Mouse (Mus musculus): Measurements from ENCODE around the gene Hist1h2ag.

Hist1h2ag gene

GRCm38 (mm10) chr13:22022241-22022640 is 20.5 kb downstream of the Hist1h2ag start:
- in situ Hi-C loops (cut with MboI; ENCODE audit: low pct_unique_long_range_greater_than_20kb in 1 of 2, low sequenced_read_pairs in 2 of 2, unreplicated experiment in 1 of 2), result loop anchor here (5.0 to 25.0 kb wide), 5 partner anchors 47 to 785 kb away; no protein-coding TSS in a partner anchor

- in situ Hi-C loops (cut with MboI; ENCODE audit: low pct_unique_long_range_greater_than_20kb in 1 of 2, low sequenced_read_pairs in 2 of 2, unreplicated experiment in 1 of 2), result loop anchor here (5.0 to 25.0 kb wide), 5 partner anchors 47 to 784 kb away; no protein-coding TSS in a partner anchor
Measured at GRCm38 (mm10) chr13:22021581-22021980, 21.2 kb downstream of the Hist1h2ag start.

GRCm38 (mm10) chr13:22020901-22021339 is 21.8 kb downstream of the Hist1h2ag start:
- in situ Hi-C loops (cut with MboI; ENCODE audit: low pct_unique_long_range_greater_than_20kb in 1 of 2, low sequenced_read_pairs in 2 of 2, unreplicated experiment in 1 of 2), result loop anchor here (5.0 to 25.0 kb wide), 5 partner anchors 46 to 784 kb away; no protein-coding TSS in a partner anchor

DNA sequence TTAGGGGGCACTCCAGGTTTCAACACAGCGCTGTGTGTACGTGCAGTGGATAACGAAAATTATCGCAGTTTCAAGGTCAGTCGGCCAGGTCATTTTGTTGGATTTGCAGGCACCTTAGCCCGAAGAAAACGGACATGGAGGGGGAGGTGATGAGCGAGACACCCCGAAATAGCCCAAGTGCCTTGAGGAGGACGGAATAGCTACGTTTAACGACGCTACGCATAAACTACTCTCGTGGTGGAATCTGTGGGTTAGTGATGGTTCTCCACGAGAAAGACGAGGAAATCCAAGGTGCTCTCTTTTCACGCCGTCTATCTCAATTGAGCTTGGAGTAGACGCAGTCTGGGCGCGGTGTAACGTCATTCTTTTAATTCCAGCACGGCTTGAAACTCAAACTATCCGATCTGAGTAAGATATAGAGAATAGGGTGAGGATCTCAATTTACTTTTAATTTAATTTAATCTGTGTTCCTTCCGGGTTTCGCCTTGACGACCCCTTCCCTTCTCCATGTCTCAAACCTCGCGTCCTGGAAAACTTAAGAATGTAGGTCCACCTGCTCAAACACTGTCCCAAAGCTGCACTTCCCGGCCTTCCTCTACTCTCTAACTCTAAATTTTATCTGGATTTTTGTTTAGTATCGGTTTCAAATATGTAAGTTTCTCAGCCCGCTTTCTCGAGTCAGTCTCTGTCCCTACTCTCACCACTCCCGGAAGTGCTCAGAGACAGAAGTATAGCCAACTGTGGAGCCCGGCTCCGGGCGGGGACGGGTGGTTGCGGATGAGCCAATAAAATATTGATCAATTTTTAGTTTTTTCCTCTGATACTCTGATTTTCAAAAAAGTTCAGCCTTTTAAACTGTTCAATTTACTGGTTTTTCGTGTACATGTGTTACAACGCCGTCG is 22.6 kb downstream of the Hist1h2ag start:
- in situ Hi-C loops (cut with MboI; ENCODE audit: low pct_unique_long_range_greater_than_20kb in 1 of 2, low sequenced_read_pairs in 2 of 2, unreplicated experiment in 1 of 2), result loop anchor here (5.0 to 25.0 kb wide), 5 partner anchors 45 to 783 kb away; no protein-coding TSS in a partner anchor

DNA sequence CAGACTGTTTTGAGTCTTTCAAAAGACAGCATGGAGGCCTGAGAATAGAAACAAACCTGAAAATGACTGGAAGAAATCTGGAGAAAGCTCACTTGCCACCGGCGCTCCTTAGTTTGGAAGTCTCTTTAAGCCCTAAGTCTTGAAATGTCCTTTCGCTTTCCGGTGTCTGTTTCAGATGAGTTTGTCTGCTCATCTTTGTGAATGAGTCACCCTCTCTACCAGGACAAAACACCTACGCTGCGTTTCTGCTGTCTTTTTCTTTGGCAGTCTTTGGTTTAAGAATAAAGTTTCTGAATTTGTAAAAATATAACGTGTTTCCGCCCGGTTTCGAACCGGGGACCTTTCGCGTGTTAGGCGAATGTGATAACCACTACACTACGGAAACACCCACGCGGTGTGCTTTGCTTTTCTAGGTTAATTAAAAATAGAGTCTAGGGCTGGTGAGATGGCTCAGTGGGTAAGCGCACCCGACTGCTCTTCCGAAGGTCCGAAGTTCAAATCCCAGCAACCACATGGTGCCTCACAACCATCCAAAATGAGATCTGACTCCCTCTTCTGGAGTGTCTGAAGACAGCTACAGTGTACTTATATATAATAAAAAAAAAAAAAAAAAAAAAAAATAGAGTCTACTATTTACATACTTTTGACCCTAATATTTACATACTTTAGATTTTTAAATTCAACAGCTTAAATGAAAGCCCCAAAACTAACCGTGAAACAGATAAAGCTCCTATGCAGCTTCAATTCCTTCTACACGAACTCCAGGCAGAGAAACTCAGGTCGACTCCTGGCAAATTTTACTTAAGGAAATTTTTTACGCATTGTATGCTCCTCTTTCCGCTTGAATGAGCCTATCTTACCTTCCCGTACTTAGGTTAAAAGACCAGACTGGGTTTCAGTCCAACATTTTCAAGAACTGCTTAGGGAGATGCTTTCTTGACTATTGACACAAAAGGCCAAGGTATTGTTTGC is 27.0 kb downstream of the Hist1h2ag start:
- in situ Hi-C loops (cut with MboI; ENCODE audit: low pct_unique_long_range_greater_than_20kb in 1 of 2, low sequenced_read_pairs in 2 of 2, unreplicated experiment in 1 of 2), result loop anchor here (25.0 kb wide), 2 partner anchors 753 to 778 kb away; no protein-coding TSS in a partner anchor

DNA sequence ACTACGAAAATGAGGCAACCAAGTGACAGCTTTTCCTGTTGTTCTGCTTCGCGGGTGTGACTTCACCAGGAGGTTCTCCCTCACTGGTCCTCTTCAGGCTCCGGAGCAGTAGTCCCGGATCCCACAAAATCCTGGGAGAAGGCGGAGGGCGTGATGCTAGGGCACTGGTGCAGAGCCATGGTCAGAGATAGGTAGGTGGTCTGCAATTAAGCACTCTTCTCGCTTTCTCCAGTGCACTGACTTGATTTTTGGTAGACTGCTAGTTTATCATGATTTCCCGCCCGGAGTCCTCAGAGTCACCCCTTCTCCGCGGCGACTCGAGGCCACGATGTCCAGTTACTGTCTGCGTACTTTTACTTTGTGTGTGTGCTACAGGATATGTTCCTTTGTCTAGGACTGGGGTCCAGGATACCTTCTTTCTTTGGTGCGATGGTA is 28.3 kb downstream of the Hist1h2ag start:
- in situ Hi-C loops (cut with MboI; ENCODE audit: low pct_unique_long_range_greater_than_20kb in 1 of 2, low sequenced_read_pairs in 2 of 2, unreplicated experiment in 1 of 2), result loop anchor here (25.0 kb wide), 2 partner anchors 752 to 777 kb away; no protein-coding TSS in a partner anchor

GRCm38 (mm10) chr13:22013716-22014115 is 29.0 kb downstream of the Hist1h2ag start:
- in situ Hi-C loops (cut with MboI; ENCODE audit: low pct_unique_long_range_greater_than_20kb in 1 of 2, low sequenced_read_pairs in 2 of 2, unreplicated experiment in 1 of 2), result loop anchor here (25.0 kb wide), 2 partner anchors 751 to 776 kb away; no protein-coding TSS in a partner anchor

- in situ Hi-C loops (cut with MboI; ENCODE audit: low pct_unique_long_range_greater_than_20kb in 1 of 2, low sequenced_read_pairs in 2 of 2, unreplicated experiment in 1 of 2), result loop anchor here (25.0 kb wide), 2 partner anchors 747 to 772 kb away; no protein-coding TSS in a partner anchor
Measured at GRCm38 (mm10) chr13:22009642-22010041, 33.1 kb downstream of the Hist1h2ag start, which contains the start of gene Prss16. TSS of gene Prss16 (minus strand) at chr13:22009742.

DNA sequence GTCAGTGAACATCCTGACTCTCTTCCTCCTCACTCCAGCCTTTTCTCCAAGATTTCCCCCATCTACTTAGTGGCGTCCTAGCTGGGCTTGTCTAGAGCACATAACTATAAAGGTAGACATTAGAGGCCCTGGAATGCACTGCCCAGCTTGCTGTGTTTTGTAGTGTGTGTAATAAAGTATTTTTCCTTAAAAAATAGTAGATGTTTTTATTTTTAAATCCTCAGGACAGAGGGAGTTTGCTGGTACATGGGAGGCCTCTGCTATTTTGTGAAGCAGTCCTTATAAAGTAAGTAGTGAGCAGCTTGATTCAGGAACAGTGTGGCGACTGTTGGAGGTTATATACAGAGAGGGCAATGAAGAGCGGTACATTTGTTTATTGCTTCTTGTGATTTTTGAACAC is 34.0 kb downstream of the Hist1h2ag start:
- in situ Hi-C loops (cut with MboI; ENCODE audit: low pct_unique_long_range_greater_than_20kb in 1 of 2, low sequenced_read_pairs in 2 of 2, unreplicated experiment in 1 of 2), result loop anchor here (25.0 kb wide), 2 partner anchors 746 to 771 kb away; no protein-coding TSS in a partner anchor

DNA sequence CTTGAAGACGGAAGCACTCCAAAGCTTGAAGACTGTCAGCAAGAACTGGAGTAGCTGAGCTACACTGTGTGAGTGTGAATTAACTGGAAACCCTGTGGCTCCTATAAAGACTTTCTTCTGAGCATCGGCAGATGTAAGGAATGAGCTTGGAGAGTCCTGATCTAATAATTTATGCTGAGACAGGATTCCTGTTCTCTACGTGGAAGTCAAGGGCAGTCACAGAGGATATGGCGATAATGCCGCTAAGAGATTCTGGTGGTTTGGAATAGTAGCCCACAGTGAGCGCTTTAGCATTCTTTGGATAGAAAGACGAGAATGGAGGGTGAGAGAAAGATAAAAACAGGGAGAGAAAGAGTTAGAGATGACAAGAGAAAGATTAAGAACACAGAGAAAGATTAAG is 34.9 kb downstream of the Hist1h2ag start:
- in situ Hi-C loops (cut with MboI; ENCODE audit: low pct_unique_long_range_greater_than_20kb in 1 of 2, low sequenced_read_pairs in 2 of 2, unreplicated experiment in 1 of 2), result loop anchor here (25.0 kb wide), 2 partner anchors 746 to 771 kb away; no protein-coding TSS in a partner anchor

GRCm38 (mm10) chr13:22007121-22007510 is 35.6 kb downstream of the Hist1h2ag start:
- in situ Hi-C loops (cut with MboI; ENCODE audit: low pct_unique_long_range_greater_than_20kb in 1 of 2, low sequenced_read_pairs in 2 of 2, unreplicated experiment in 1 of 2), result loop anchor here (25.0 kb wide), 2 partner anchors 745 to 770 kb away; no protein-coding TSS in a partner anchor

- in situ Hi-C loops (cut with MboI; ENCODE audit: low pct_unique_long_range_greater_than_20kb in 1 of 2, low sequenced_read_pairs in 2 of 2, unreplicated experiment in 1 of 2), result loop anchor here (25.0 kb wide), 2 partner anchors 744 to 769 kb away; no protein-coding TSS in a partner anchor
Measured at GRCm38 (mm10) chr13:22006334-22007120, 36.2 kb downstream of the Hist1h2ag start.

- in situ Hi-C loops (cut with MboI; ENCODE audit: low pct_unique_long_range_greater_than_20kb in 1 of 2, low sequenced_read_pairs in 2 of 2, unreplicated experiment in 1 of 2), result loop anchor here (25.0 kb wide), 2 partner anchors 743 to 768 kb away; no protein-coding TSS in a partner anchor
Measured at GRCm38 (mm10) chr13:22005605-22006333, 37.0 kb downstream of the Hist1h2ag start.

DNA sequence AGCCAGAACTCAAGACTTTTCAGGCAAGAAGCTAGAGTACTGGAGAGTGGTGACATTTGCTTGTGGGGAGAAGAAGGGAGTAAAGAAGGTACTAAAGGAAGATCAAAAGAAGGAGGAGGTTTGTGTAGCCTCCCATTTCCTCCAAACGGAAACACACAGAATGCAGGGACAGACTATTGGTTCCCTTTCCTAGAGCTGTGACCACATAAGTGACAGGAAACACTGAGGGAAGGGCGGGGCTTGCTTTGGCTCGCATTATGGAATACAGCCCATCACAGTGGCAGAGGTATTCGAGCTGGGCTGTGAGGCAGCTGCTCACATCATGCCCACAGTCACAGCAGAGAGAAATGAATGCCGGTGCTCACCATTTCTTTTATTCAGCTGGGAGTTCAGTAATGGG is 40.9 kb downstream of the Hist1h2ag start:
- in situ Hi-C loops (cut with MboI; ENCODE audit: low pct_unique_long_range_greater_than_20kb in 1 of 2, low sequenced_read_pairs in 2 of 2, unreplicated experiment in 1 of 2), result loop anchor here (25.0 kb wide), 2 partner anchors 740 to 765 kb away; no protein-coding TSS in a partner anchor

DNA sequence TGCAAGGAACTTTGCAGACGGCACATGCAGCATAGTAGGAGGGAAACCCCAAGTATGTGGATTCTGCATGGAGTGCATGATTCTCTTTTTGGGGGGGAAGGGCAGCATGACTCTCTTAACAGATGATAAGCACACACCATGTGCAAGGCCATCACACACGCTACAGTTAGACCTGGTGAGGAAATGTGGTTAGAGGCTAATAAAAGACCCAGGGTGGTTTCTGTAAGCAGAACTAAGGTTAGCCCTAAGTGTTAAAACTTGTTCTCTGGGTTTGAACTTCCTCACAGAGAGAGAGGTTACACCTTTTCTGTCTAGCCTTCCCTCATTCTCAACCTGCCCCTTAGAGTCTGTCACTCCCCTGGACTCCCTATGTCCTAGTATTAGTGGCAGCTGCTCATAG is 41.4 kb downstream of the Hist1h2ag start:
- in situ Hi-C loops (cut with MboI; ENCODE audit: low pct_unique_long_range_greater_than_20kb in 1 of 2, low sequenced_read_pairs in 2 of 2, unreplicated experiment in 1 of 2), result loop anchor here (25.0 kb wide), 2 partner anchors 739 to 764 kb away; no protein-coding TSS in a partner anchor

GRCm38 (mm10) chr13:21999147-21999546 is 43.6 kb downstream of the Hist1h2ag start:
- in situ Hi-C loops (cut with MboI; ENCODE audit: low pct_unique_long_range_greater_than_20kb in 1 of 2, low sequenced_read_pairs in 2 of 2, unreplicated experiment in 1 of 2), result no loop called here

Data from mouse embryonic stem cell (cell line).